Mouse (Mus musculus) lung, postnatal 25 days (tissue): ENCODE measurements at regions not wholly inside any gene's neighbourhood (a gene's known extent, or its start where the extent isn't known, plus 50 kb on each side); places are given as distances from the start of the nearest gene placed in this dataset.
A peak's percentile ranks its signal among the peaks of the same experiment; 100 is the strongest.
"Not testable (repeated sequence)": the region's sequence is repeated elsewhere in the genome, so short reads cannot be mapped to it uniquely, and the experiment has no call there.

ENCODE experiments used
- DNase-seq: peaks from one replicate; pipeline ENCODE4 v3.0.0; 2022; ENCODE audit warnings: low spot score

GRCm38 (mm10) chr12:109749711-109750243, 149.6 kb upstream of the Rtl1 start:
- peak; percentile 14 for DNase-seq

- no peak for DNase-seq
Measured at GRCm38 (mm10) chr12:109754986-109755385, 154.9 kb upstream of the Rtl1 start.

GRCm38 (mm10) chr12:109764293-109764692, 164.2 kb upstream of the Rtl1 start:
- DNase-seq = no peak

GRCm38 (mm10) chr12:109766602-109767001, 166.5 kb upstream of the Rtl1 start:
- DNase-seq = not testable (repeated sequence)

- DNase-seq = no peak
Measured at GRCm38 (mm10) chr12:109772543-109772942, 172.4 kb upstream of the Rtl1 start.

- DNase-seq = no peak
Measured at GRCm38 (mm10) chr12:109773909-109774313, 173.8 kb upstream of the Rtl1 start.

GRCm38 (mm10) chr12:109798846-109799245, 198.7 kb upstream of the Rtl1 start:
- no peak for DNase-seq

GRCm38 (mm10) chr12:109799395-109799794, 199.3 kb upstream of the Rtl1 start:
- DNase-seq = no peak

GRCm38 (mm10) chr12:109827241-109827915, 227.2 kb upstream of the Rtl1 start:
- DNase-seq = no peak

- peak; percentile 28 for DNase-seq
Measured at GRCm38 (mm10) chr12:109830303-109831020, 230.3 kb upstream of the Rtl1 start.

- DNase-seq = no peak
Measured at GRCm38 (mm10) chr12:109832964-109833363, 232.8 kb upstream of the Rtl1 start.

GRCm38 (mm10) chr12:109836521-109836920, 236.4 kb upstream of the Rtl1 start:
- DNase-seq = peak; percentile 26

- DNase-seq = no peak
Measured at GRCm38 (mm10) chr12:109839126-109839587, 239.0 kb upstream of the Rtl1 start.

- no peak for DNase-seq
Measured at GRCm38 (mm10) chr12:109839946-109840524, 239.9 kb upstream of the Rtl1 start.

- DNase-seq = no peak
Measured at GRCm38 (mm10) chr12:109844723-109845601, 244.8 kb upstream of the Rtl1 start.

GRCm38 (mm10) chr12:109845602-109845906, 245.4 kb upstream of the Rtl1 start:
- no peak for DNase-seq

GRCm38 (mm10) chr12:109856336-109856735, 256.2 kb upstream of the Rtl1 start:
- no peak for DNase-seq

GRCm38 (mm10) chr12:109857705-109858104, 257.6 kb upstream of the Rtl1 start:
- DNase-seq = no peak

- DNase-seq = no peak
Measured at GRCm38 (mm10) chr12:109864826-109865225, 264.7 kb upstream of the Rtl1 start.

- no peak for DNase-seq
Measured at GRCm38 (mm10) chr12:109871021-109871420, 270.9 kb upstream of the Rtl1 start.

- DNase-seq = no peak
Measured at GRCm38 (mm10) chr12:109874466-109874865, 274.3 kb upstream of the Rtl1 start.

- no peak for DNase-seq
Measured at GRCm38 (mm10) chr12:109881108-109881507, 281.0 kb upstream of the Rtl1 start.
